Mouse (Mus musculus) thymus, postnatal 0 days (tissue): ENCODE data around the gene Prkce. TPM values are rescaled to one million over a fixed set of nuclear protein-coding genes. Genes with fewer than 3 reads are reported as not detected.
A peak's percentile ranks its signal among the peaks of the same experiment; 100 is the strongest.

Experiments
- DNase-seq: peaks from one replicate; pipeline ENCODE4 v3.0.0-alpha.2; 2015; ENCODE audit warnings: low spot score
- polyA plus RNA-seq: library from polyadenylated mRNA; unstranded; fragments of >200 nt; fragmentation: Nextera tagmentation; extraction: Ambion mirVana; gene quantifications from 2 replicates; pipeline ENCODE4 v1.2.1, GENCODE M21; 2015

Gene Prkce
- polyA plus RNA-seq, 1 experiment from 2014 or later: 1.6 TPM

DNA sequence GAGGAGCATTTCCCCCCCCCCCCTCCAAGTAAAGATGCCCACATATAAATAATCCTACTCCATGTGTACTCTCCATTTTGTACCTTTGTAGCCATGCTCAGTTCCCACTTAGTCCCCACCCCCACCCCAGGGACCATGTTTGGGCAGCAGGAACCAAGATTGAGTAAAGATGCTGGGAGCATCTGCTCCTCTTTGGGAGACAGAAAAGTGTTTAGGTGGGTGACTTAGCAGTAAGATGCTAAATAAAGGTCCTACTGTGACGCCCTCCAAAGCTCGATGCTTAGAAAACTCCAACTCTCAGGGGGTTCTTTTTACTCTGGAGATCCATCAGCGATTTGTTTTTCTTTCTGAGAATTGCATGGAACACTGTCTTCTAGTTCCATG lies 270.7 kb downstream of the Prkce start:
- no peak for DNase-seq

DNA sequence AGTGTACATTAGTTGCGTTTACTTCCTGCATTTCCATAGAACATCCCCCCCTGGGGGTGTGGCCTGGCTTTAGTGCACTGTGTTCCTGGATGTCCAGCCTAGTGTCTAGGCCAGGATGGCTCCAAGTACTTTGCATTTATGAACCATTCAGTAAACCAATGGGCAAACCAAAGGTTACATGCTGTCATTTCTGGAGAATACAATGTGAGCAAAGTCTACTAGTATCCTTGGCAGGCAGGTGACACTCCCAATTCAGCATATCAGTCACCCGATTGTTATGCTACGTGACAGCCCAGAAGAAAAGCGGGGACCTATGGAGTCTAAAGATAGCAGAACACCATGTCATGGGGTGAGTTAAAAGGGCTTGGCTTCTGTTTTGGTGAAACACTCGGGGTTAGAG lies 271.2 kb downstream of the Prkce start:
- DNase-seq: no peak

GRCm38 (mm10) chr17:86441098-86441497 lies 273.5 kb downstream of the Prkce start:
- no peak for DNase-seq

- DNase-seq: no peak
Observed at GRCm38 (mm10) chr17:86443886-86444285, 276.3 kb downstream of the Prkce start.

- peak; percentile 89 for DNase-seq
Observed at GRCm38 (mm10) chr17:86444578-86445419, 277.2 kb downstream of the Prkce start.

DNA sequence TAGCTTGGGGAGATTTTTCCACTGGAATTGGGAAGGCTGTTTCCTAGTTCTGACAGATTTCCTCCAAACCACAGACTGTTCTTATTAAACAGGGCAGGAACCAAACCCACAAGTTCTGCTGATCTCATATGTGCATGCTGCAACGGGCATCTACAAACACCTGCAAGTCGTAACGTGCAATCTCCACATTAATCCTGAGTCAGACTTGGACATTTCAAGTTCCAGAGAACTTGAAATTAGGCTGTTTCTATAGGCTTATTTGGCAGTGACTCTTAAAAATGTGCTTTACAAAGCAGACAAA lies 277.8 kb downstream of the Prkce start:
- no peak for DNase-seq

DNA sequence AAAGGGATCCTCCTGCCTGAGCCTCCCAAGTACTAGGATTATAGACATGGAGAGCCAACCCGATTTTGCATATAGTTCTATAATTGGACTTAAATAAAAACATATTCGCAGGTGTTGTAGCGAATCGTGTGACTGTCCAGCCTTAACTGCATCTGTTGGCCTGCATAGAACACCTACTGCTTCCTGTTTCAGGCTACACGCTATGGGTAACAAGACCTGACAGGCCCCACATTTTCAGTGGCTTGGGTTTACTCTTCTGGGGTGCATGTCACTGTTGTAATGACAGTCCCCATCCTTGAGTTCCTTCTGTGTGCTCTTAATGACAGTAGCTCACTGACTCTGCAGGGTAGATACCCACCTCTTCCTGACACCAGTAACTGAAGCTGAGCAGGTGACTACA lies 278.3 kb downstream of the Prkce start:
- no peak for DNase-seq

GRCm38 (mm10) chr17:86447101-86447598 lies 279.6 kb downstream of the Prkce start:
- no peak for DNase-seq

DNA sequence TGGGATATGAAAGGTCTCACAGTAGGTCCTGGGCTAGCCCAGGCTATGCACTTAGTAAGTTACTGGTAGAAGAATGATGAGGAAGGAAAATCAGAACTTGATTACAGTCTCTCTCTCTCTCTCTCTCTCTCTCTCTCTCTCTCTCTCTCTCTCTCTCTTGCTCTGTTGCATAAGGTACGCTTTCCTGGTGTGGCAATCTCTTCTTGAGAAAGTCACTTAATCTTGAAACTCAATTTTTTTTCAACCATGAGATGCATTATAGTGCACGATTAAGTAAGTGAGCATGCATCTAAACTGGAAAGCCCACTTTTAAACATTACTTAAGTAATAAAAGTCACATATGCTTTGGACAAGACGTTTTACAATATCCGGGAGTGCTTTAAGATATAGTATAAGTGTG lies 285.3 kb downstream of the Prkce start:
- no peak for DNase-seq

- no peak for DNase-seq
Observed at GRCm38 (mm10) chr17:86453673-86454350, 286.2 kb downstream of the Prkce start.

DNA sequence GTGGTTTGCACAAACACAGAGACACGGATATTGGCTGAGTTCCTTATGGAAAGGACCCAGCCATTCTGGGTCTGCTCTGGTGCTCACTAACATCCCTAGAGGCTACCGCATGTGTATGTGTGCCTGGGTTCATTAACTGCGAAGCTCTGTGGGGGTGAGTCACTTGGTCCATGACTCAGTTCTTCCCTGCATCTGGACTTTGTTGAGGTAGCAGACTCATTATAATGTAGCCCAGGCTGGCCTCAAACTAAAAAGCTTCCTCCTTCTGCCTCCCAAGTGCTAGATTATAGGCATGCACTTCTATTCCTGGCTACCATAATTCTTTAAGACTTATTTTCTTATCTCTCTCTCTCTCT lies 286.7 kb downstream of the Prkce start:
- no peak for DNase-seq

DNA sequence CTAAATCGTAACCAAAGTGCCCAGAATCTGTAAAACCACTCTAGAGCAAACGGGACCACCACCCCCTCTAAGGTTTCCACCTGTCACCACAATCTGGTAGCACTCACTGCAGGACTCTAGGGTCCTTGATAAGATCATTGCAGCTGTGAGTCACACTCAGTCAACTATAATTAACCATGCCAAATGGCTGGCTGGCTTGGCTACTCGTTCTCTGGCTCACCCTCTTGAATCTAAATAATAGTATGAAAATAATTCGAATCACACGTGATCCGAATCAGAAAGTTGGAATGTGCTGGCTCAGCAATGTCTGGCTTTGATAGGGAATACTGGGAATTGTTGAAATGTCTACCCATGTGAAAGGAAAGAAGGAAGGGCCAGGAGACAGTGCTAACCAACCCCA lies 288.9 kb downstream of the Prkce start:
- no peak for DNase-seq

DNA sequence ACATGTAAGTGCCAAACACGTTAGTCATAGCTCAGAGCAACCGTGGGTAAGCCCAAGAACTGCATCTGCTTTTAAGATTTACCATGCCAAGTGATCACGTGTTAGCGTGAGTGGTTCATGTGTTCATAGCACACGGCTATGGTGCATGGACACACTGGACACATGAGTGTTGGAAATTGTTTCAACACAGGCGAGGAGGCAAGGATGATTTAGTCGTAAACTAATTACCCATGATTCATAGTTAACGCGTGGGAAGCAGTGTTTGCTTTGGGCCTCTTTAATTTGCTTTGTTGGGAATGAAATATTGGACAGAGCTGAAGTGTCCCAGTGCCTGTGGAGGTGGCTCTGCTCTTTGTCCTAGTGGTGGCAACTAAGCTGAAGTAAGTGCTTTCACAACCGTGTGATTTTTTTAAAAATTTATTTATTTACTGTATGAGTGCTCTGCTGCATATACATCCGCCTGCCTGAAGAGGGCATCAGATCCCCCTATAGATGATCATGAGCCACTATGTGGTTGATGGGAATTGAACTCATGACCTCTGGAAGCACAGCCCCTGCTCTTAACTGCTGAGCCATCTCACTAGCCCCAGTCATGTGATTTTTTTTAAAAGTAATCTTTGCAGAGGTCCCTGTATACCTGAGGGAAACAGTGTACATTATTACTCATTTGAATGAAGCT lies 290.9 kb downstream of the Prkce start:
- no peak for DNase-seq

- DNase-seq: no peak
Observed at GRCm38 (mm10) chr17:86460645-86461430, 293.3 kb downstream of the Prkce start.

- DNase-seq: no peak
Observed at GRCm38 (mm10) chr17:86463369-86463768, 295.8 kb downstream of the Prkce start.

GRCm38 (mm10) chr17:86464197-86464596 lies 296.6 kb downstream of the Prkce start:
- no peak for DNase-seq

GRCm38 (mm10) chr17:86464689-86465363 lies 297.2 kb downstream of the Prkce start:
- no peak for DNase-seq

- no peak for DNase-seq
Observed at GRCm38 (mm10) chr17:86465865-86466264, 298.3 kb downstream of the Prkce start.

- no peak for DNase-seq
Observed at GRCm38 (mm10) chr17:86466412-86466811, 298.8 kb downstream of the Prkce start.

- no peak for DNase-seq
Observed at GRCm38 (mm10) chr17:86466871-86467270, 299.3 kb downstream of the Prkce start.

GRCm38 (mm10) chr17:86467291-86467898 lies 299.8 kb downstream of the Prkce start:
- DNase-seq: no peak
